Mouse (Mus musculus) adipocyte (in vitro differentiated cells): ENCODE results near the gene Tekt1.

ENCODE experiments used
- DNase-seq: peaks from one replicate; pipeline ENCODE4 v3.0.0-alpha.2; 2016; ENCODE audit warnings: low spot score

Gene Tekt1

GRCm38 (mm10) chr11:72342549-72343237, 19.5 kb downstream of the Tekt1 start:
- peak; percentile 82 for DNase-seq

GRCm38 (mm10) chr11:72339716-72340115, 22.5 kb downstream of the Tekt1 start:
- DNase-seq: no peak

- no peak for DNase-seq
Observed at GRCm38 (mm10) chr11:72338437-72338871, 23.8 kb downstream of the Tekt1 start.

- DNase-seq: no peak
Observed at GRCm38 (mm10) chr11:72336726-72337125, 25.5 kb downstream of the Tekt1 start.

GRCm38 (mm10) chr11:72334653-72335052, 27.6 kb downstream of the Tekt1 start:
- no peak for DNase-seq

GRCm38 (mm10) chr11:72332951-72333667, 29.1 kb downstream of the Tekt1 start:
- DNase-seq: no peak

- no peak for DNase-seq
Observed at GRCm38 (mm10) chr11:72325701-72326100, 36.5 kb downstream of the Tekt1 start.

GRCm38 (mm10) chr11:72324431-72324830, 37.8 kb downstream of the Tekt1 start:
- DNase-seq: peak; percentile 9

GRCm38 (mm10) chr11:72318026-72318425, 44.2 kb downstream of the Tekt1 start:
- DNase-seq: no peak

- no peak for DNase-seq
Observed at GRCm38 (mm10) chr11:72314151-72314895, 47.9 kb downstream of the Tekt1 start, which contains the start of gene Fbxo39. Gene Fbxo39, plus strand, starts transcription at chr11:72314444.

GRCm38 (mm10) chr11:72311355-72312001, 50.8 kb downstream of the Tekt1 start:
- DNase-seq: no peak

GRCm38 (mm10) chr11:72310491-72310890, 51.8 kb downstream of the Tekt1 start:
- DNase-seq: no peak

- no peak for DNase-seq
Observed at GRCm38 (mm10) chr11:72308982-72309381, 53.3 kb downstream of the Tekt1 start.

- no peak for DNase-seq
Observed at GRCm38 (mm10) chr11:72307461-72307860, 54.8 kb downstream of the Tekt1 start.

- DNase-seq: no peak
Observed at GRCm38 (mm10) chr11:72302230-72302629, 60.0 kb downstream of the Tekt1 start.

- DNase-seq: peak; percentile 83
Observed at GRCm38 (mm10) chr11:72301334-72301733, 60.9 kb downstream of the Tekt1 start, which contains the start of gene Xaf1. Gene Xaf1, plus strand, starts transcription at chr11:72301629.
